Mouse (Mus musculus) heart, postnatal 25 days (tissue): ENCODE measurements around the gene Vim. TPM values are rescaled to one million over a fixed set of nuclear protein-coding genes. Genes with fewer than 3 reads are reported as not detected.
"Not testable (repeated sequence)": the region's sequence is repeated elsewhere in the genome, so short reads cannot be mapped to it uniquely, and the experiment has no call there.

ENCODE experiments used
- DNase-seq: peaks from one replicate; pipeline ENCODE4 v3.0.0; 2022; ENCODE audit warnings: low spot score
- intact Hi-C: fragments of 180-260 bp; cut with DNase I; formaldehyde crosslinking; loops from one replicate; pipeline ENCODE4 v1.15.1; 2025
- total RNA-seq, 2 experiments: library from RNA; stranded (reverse); gene quantifications; 2 replicates each; pipeline ENCODE4 v1.2.3; 2021

Gene Vim
- total RNA-seq, 2 experiments from 2014 or later: 334 to 431 TPM

- intact Hi-C loops: no loop called here
- DNase-seq: no peak
Observed at GRCm38 (mm10) chr2:13559729-13560128, 14.0 kb upstream of the Vim start.

- intact Hi-C loops: no loop called here
- no peak for DNase-seq
Observed at GRCm38 (mm10) chr2:13560396-13560795, 13.3 kb upstream of the Vim start.

- intact Hi-C loops: loop anchor here (5.0 kb wide), 1 partner anchor 183 kb away; no protein-coding TSS in a partner anchor
- no peak for DNase-seq
Observed at GRCm38 (mm10) chr2:13570122-13570521, 3.6 kb upstream of the Vim start.

GRCm38 (mm10) chr2:13572101-13572553, 1.6 kb upstream of the Vim start:
- DNase-seq: no peak
- intact Hi-C loops: loop anchor here (5.0 kb wide), 1 partner anchor 185 kb away; no protein-coding TSS in a partner anchor

GRCm38 (mm10) chr2:13572647-13573407, 900 bp upstream of the Vim start:
- no peak for DNase-seq
- intact Hi-C loops: loop anchor here (5.0 kb wide), 1 partner anchor 186 kb away; no protein-coding TSS in a partner anchor

GRCm38 (mm10) chr2:13574066-13574800, 506 bp downstream of the Vim start:
- intact Hi-C loops: loop anchor here (1.0 to 5.0 kb wide), 4 partner anchors 30 to 283 kb away; partner anchors contain the start of gene Trdmt1
- peak; percentile 86 for DNase-seq

- peak; percentile 30 for DNase-seq
- intact Hi-C loops: loop anchor here (1.0 to 5.0 kb wide), 4 partner anchors 30 to 284 kb away; partner anchors contain the start of gene Trdmt1
Observed at GRCm38 (mm10) chr2:13574801-13575150, 1.0 kb downstream of the Vim start.

GRCm38 (mm10) chr2:13575287-13575801, 1.6 kb downstream of the Vim start:
- DNase-seq: peak; percentile 61
- intact Hi-C loops: loop anchor here (2.0 kb wide), 2 partner anchors 163 to 285 kb away; no protein-coding TSS in a partner anchor

GRCm38 (mm10) chr2:13575926-13576325, 2.2 kb downstream of the Vim start:
- no peak for DNase-seq

GRCm38 (mm10) chr2:13577399-13577798, 3.7 kb downstream of the Vim start:
- intact Hi-C loops: no loop called here
- no peak for DNase-seq

More at GRCm38 (mm10) chr2:13575926-13576325, 2.2 kb downstream of the Vim start:
- intact Hi-C loops: loop anchor here (2.0 kb wide), 2 partner anchors 163 to 285 kb away; no protein-coding TSS in a partner anchor

- intact Hi-C loops: no loop called here
Observed at GRCm38 (mm10) chr2:13578473-13579152, 4.9 kb downstream of the Vim start.

GRCm38 (mm10) chr2:13579315-13579714, 5.6 kb downstream of the Vim start:
- DNase-seq: no peak
- intact Hi-C loops: no loop called here

More at GRCm38 (mm10) chr2:13578473-13579152, 4.9 kb downstream of the Vim start:
- peak; percentile 39 for DNase-seq

GRCm38 (mm10) chr2:13579991-13580390, 6.3 kb downstream of the Vim start:
- no peak for DNase-seq
- intact Hi-C loops: no loop called here

GRCm38 (mm10) chr2:13582184-13582583, 8.5 kb downstream of the Vim start:
- intact Hi-C loops: no loop called here
- DNase-seq: no peak

GRCm38 (mm10) chr2:13583746-13584145, 10.0 kb downstream of the Vim start:
- intact Hi-C loops, DNase-seq: not testable (repeated sequence)

- intact Hi-C loops: no loop called here
- DNase-seq: no peak
Observed at GRCm38 (mm10) chr2:13593328-13593727, 19.6 kb downstream of the Vim start.

GRCm38 (mm10) chr2:13596965-13597656, 23.4 kb downstream of the Vim start:
- intact Hi-C loops: loop anchor here (1.0 to 2.0 kb wide), 3 partner anchors 298 to 319 kb away; no protein-coding TSS in a partner anchor
- DNase-seq: no peak

- DNase-seq: no peak
- intact Hi-C loops: no loop called here
Observed at GRCm38 (mm10) chr2:13598166-13598565, 24.4 kb downstream of the Vim start.

GRCm38 (mm10) chr2:13603093-13603492, 29.4 kb downstream of the Vim start:
- intact Hi-C loops: no loop called here

More at GRCm38 (mm10) chr2:13603093-13603492, 29.4 kb downstream of the Vim start:
- no peak for DNase-seq
